Mouse (Mus musculus) embryonic facial prominence, embryonic 12.5 days (tissue): ENCODE results near the gene Thap11. TPM values are rescaled to one million over a fixed set of nuclear protein-coding genes. Genes with fewer than 3 reads are reported as not detected.

Source experiments
- ATAC-seq: fragments of 200-750 bp; cut with Nextera tagmentation; 2 replicates; pipeline ENCODE4 v1.8.0; 2017; ENCODE audit not compliant: insufficient number of reproducible peaks, insufficient read depth, low FRiP score, low TSS enrichment
- H3K27ac ChIP-seq: fragments of 300-500 bp; sonication (generic); 2 replicates; pipeline ENCODE4 v1.5.1; 2016; ENCODE audit warnings: mild to moderate bottlenecking
- H3K27me3 ChIP-seq: fragments of 300-500 bp; sonication (generic); 2 replicates; pipeline ENCODE4 v1.6.1; 2016; ENCODE audit warnings: mild to moderate bottlenecking, moderate library complexity
- H3K36me3 ChIP-seq: fragments of 300-500 bp; sonication (generic); 2 replicates; pipeline ENCODE4 v1.6.1; 2016; ENCODE audit warnings: mild to moderate bottlenecking
- H3K4me1 ChIP-seq: fragments of 300-500 bp; sonication (generic); 2 replicates; pipeline ENCODE4 v1.6.1; 2016
- H3K4me2 ChIP-seq: fragments of 300-500 bp; sonication (generic); replicated peaks from 2 replicates; pipeline ENCODE4 v1.6.1; 2016; ENCODE audit warnings: mild to moderate bottlenecking, moderate library complexity
- H3K4me3 ChIP-seq: fragments of 300-500 bp; sonication (generic); 2 replicates; pipeline ENCODE4 v1.5.1; 2016; ENCODE audit warnings: mild to moderate bottlenecking
- H3K9ac ChIP-seq: fragments of 300-500 bp; sonication (generic); 2 replicates; pipeline ENCODE4 v1.6.1; 2016; ENCODE audit warnings: mild to moderate bottlenecking, moderate library complexity
- H3K9me3 ChIP-seq: fragments of 300-500 bp; sonication (generic); 2 replicates; pipeline ENCODE4 v1.6.1; 2016; ENCODE audit warnings: mild to moderate bottlenecking, moderate library complexity
- WGBS: fragments of 180-500 bp; shearing (Covaris S2); methylation state at CpG from one replicate; pipeline ENCODE4 v1.1.7; 2016; 5-methylcytosine and 5-hydroxymethylcytosine counted together
- polyA plus RNA-seq: library from polyadenylated mRNA; unstranded; fragments of >200 nt; fragmentation: Nextera tagmentation; extraction: Ambion mirVana; gene quantifications from 2 replicates; pipeline ENCODE4 v1.2.1, GENCODE M21; 2016

Thap11 gene
- polyA plus RNA-seq, 1 experiment from 2014 or later: 84.6 TPM

GRCm38 (mm10) chr8:105874301-105874700 lies 19.4 kb downstream of the Thap11 start:
- no peaks in the 10 kb centered on the region for H3K9me3 ChIP-seq
- H3K36me3 ChIP-seq: peaks cover 86% of the 10 kb centered on the region
- no peak overlapping the region for H3K9ac ChIP-seq
- H3K27me3 ChIP-seq: no peaks in the 10 kb centered on the region
- H3K4me1 ChIP-seq: no peaks in the 10 kb centered on the region
- WGBS: 92% methylated on average over 6 of the region's 6 CpGs
- no peak overlapping the region for H3K4me2 ChIP-seq
- ATAC-seq: no peak
- no peak overlapping the region for H3K27ac ChIP-seq
- no peak overlapping the region for H3K4me3 ChIP-seq

GRCm38 (mm10) chr8:105880754-105881520 lies 26.0 kb downstream of the Thap11 start, which contains the start of gene Edc4:
Edc4 (plus strand) TSS chr8:105880881.
- Histone ChIP-seq H3K36me3 (peaks cover 54% of the 10 kb centered on the region), H3K27me3 (no peaks in the 10 kb centered on the region), H3K4me2 (peak within 1 kb of the TSS; percentile 74), H3K4me3 (peak within 1 kb of the TSS; percentile 75), H3K4me1 (peaks cover 17% of the 10 kb centered on the region), H3K9me3 (no peaks in the 10 kb centered on the region), H3K9ac (peak within 1 kb of the TSS; percentile 81), H3K27ac (peak within 1 kb of the TSS; percentile 63; the same call in 1 of the 2 replicates)
- ATAC-seq: peak; percentile 55
- WGBS: 1% methylated on average over 45 of the region's 45 CpGs

GRCm38 (mm10) chr8:105889756-105890465 lies 35.0 kb downstream of the Thap11 start:
- peaks cover 83% of the 10 kb centered on the region for H3K36me3 ChIP-seq
- no peak overlapping the region for H3K9ac ChIP-seq
- WGBS: 95% methylated on average over 12 of the region's 12 CpGs
- no peak overlapping the region for H3K27ac ChIP-seq
- H3K4me3 ChIP-seq: no peak overlapping the region
- peaks cover 6% of the 10 kb centered on the region; the same call in 1 of the 2 replicates for H3K4me1 ChIP-seq
- no peaks in the 10 kb centered on the region for H3K9me3 ChIP-seq
- no peaks in the 10 kb centered on the region for H3K27me3 ChIP-seq
- no peak overlapping the region for H3K4me2 ChIP-seq
- no peak for ATAC-seq

GRCm38 (mm10) chr8:105890870-105891269 lies 35.9 kb downstream of the Thap11 start:
- no peaks in the 10 kb centered on the region for H3K27me3 ChIP-seq
- no peak overlapping the region for H3K4me2 ChIP-seq
- no peak overlapping the region for H3K9ac ChIP-seq
- no peaks in the 10 kb centered on the region for H3K9me3 ChIP-seq
- peaks cover 6% of the 10 kb centered on the region; the same call in 1 of the 2 replicates for H3K4me1 ChIP-seq
- WGBS: 89% methylated on average over 6 of the region's 6 CpGs
- H3K4me3 ChIP-seq: no peak overlapping the region
- peaks cover 74% of the 10 kb centered on the region for H3K36me3 ChIP-seq
- ATAC-seq: no peak
- H3K27ac ChIP-seq: no peak overlapping the region

GRCm38 (mm10) chr8:105892432-105892831 lies 37.5 kb downstream of the Thap11 start:
- no peak for ATAC-seq
- no peaks in the 10 kb centered on the region for H3K27me3 ChIP-seq
- H3K36me3 ChIP-seq: peaks cover 58% of the 10 kb centered on the region
- H3K27ac ChIP-seq: no peak overlapping the region
- H3K9me3 ChIP-seq: no peaks in the 10 kb centered on the region
- peaks cover 6% of the 10 kb centered on the region; the same call in 1 of the 2 replicates for H3K4me1 ChIP-seq
- no peak overlapping the region for H3K4me3 ChIP-seq
- no peak overlapping the region for H3K4me2 ChIP-seq
- 92% methylated on average over 6 of the region's 6 CpGs for WGBS
- no peak overlapping the region for H3K9ac ChIP-seq

GRCm38 (mm10) chr8:105893339-105893738 lies 38.4 kb downstream of the Thap11 start, which contains the start of gene Nrn1l:
Nrn1l (plus strand) TSS chr8:105893567.
- Histone ChIP-seq H3K9ac (no peak within 1 kb of the TSS), H3K36me3 (peaks cover 49% of the 10 kb centered on the region), H3K27ac (no peak within 1 kb of the TSS), H3K4me2 (peak within 1 kb of the TSS; percentile 27; the same call in 1 of the 2 replicates), H3K4me3 (no peak within 1 kb of the TSS), H3K9me3 (no peaks in the 10 kb centered on the region), H3K4me1 (peaks cover 6% of the 10 kb centered on the region; the same call in 1 of the 2 replicates), H3K27me3 (no peaks in the 10 kb centered on the region)
- peak; percentile 82 for ATAC-seq
- WGBS: 2% methylated on average over 11 of the region's 11 CpGs

GRCm38 (mm10) chr8:105897801-105898480 lies 43.0 kb downstream of the Thap11 start:
- H3K36me3 ChIP-seq: peaks cover 4% of the 10 kb centered on the region; the same call in 1 of the 2 replicates
- no peak overlapping the region for H3K27ac ChIP-seq
- no peaks in the 10 kb centered on the region for H3K27me3 ChIP-seq
- H3K4me1 ChIP-seq: peaks cover 15% of the 10 kb centered on the region
- H3K9ac ChIP-seq: no peak overlapping the region
- no peak overlapping the region for H3K4me2 ChIP-seq
- WGBS: 79% methylated on average over 9 of the region's 9 CpGs
- no peak overlapping the region for H3K4me3 ChIP-seq
- ATAC-seq: no peak
- no peaks in the 10 kb centered on the region for H3K9me3 ChIP-seq

GRCm38 (mm10) chr8:105900180-105900940 lies 45.4 kb downstream of the Thap11 start, which contains the start of gene Pskh1:
Pskh1 (plus strand) TSS chr8:105900441.
- ATAC-seq: peak; percentile 87
- under 1% methylated on average over 63 of the region's 68 CpGs for WGBS
- no peaks in the 10 kb centered on the region for H3K36me3 ChIP-seq
- peak within 1 kb of the TSS; percentile 89 for H3K27ac ChIP-seq
- no peaks in the 10 kb centered on the region for H3K27me3 ChIP-seq
- H3K9me3 ChIP-seq: no peaks in the 10 kb centered on the region
- H3K4me3 ChIP-seq: peak within 1 kb of the TSS; percentile 94
- peaks cover 8% of the 10 kb centered on the region; the same call in 1 of the 2 replicates for H3K4me1 ChIP-seq
- H3K4me2 ChIP-seq: peak within 1 kb of the TSS; percentile 71
- H3K9ac ChIP-seq: peak within 1 kb of the TSS; percentile 98

GRCm38 (mm10) chr8:105900941-105901616 lies 46.1 kb downstream of the Thap11 start:
- Histone ChIP-seq H3K27ac (peak overlapping the region; percentile 89), H3K4me2 (peak overlapping the region; percentile 71), H3K27me3 (no peaks in the 10 kb centered on the region), H3K9ac (peak overlapping the region; percentile 98), H3K9me3 (no peaks in the 10 kb centered on the region), H3K4me1 (peaks cover 8% of the 10 kb centered on the region; the same call in 1 of the 2 replicates), H3K4me3 (peak overlapping the region; percentile 94), H3K36me3 (no peaks in the 10 kb centered on the region)
- ATAC-seq: no peak
- 35% methylated on average over 16 of the region's 16 CpGs for WGBS
